Mouse (Mus musculus) bone marrow macrophage, adult 2 months (primary cell): Measurements from ENCODE around the gene Rreb1.

Experiments
- CTCF ChIP-seq: IDR thresholded peaks from 2 replicates; pipeline ENCODE4 v1.5.1; 2012; ENCODE audit warnings: low read depth, mild to moderate bottlenecking, low read length, moderate library complexity
- POLR2A ChIP-seq: IDR thresholded peaks from 2 replicates; pipeline ENCODE4 v1.6.1; 2012; ENCODE audit warnings: mild to moderate bottlenecking, low read depth, low read length, borderline replicate concordance

DNA sequence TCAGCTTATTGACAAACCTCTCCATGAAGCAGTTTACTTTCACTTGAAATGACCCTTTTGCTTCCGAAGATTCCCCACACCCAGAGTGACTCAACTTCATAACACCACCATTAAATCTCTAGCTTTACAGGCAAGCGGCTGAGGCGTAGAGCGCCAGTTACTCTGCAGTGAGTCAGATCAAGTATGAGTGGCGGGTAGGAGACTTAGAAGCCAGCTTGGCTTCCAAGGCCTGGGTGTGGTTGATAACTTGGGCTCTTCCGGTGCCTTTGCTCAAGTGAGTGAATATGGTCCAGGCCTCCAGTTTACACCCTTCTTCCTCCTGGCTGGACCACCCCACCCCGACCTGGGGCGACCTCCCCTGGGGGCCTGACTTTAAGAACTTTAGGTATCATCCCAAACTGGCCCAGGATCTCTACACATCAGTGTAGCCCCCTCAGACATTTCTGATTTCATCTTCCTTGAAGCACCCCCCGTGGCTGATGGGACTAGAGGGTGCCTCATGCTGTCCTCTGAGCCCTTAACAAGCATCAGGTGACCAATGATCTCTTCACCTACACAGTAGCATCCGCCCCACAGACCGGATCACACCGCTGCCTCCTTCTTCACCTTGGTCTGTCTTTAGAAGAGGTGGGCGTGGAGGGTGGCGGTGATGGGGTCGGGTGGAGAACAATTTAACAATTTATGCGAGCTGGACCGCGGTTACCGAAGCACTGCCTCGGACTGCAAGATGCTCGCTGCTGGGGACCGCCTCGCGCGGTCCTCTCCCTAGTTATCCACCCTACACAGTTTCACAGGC is 651 bp upstream of the Rreb1 start:
- TF ChIP-seq POLR2A (no peak), CTCF (no peak)
